ENCODE assay signal across 9 mouse cellular contexts in the genomic region with DNA sequence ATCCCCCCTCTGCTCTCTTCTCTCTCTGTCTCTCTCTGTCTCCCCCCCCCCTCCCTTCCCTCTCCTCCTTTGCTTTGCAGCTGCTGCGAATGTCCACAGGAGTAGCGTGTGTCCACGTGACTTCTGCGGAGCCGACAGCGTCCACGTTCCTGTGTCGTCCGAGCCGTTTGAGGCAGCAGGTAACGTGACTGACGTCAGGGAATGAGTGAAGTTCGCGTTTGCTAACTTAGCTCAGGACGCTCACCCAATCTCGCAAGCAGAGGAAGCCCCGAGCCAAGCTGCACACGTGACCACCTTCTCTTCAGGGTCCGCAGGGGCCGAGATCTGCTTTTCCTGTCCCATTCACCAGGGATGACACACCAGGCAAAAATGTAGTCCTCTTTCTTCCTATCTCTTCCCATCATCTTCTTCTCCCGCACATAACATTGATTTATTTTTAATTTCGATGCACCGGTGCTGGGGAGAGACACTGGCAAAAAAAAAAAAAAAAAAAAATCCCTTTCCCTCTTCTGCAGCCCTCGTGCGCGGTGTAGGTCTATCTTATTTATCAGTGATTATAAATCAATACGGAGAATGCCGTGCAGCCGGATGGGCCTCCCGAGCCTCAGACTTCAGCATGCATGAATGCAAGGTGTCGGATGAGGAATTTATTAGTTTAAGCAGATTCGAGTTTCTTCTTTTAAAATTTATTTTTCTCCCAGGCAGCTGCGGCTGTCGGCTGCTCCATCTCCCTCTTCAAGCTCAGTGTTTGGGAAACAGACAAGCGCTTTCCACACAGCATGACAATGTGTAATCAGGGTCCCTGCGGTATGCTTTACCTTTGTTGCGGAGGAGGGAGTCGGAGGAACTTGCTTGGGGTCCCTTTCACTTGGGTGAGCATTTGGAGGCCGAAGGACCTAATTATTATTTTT.
DNase-seq lines count a peak whose midpoint lies in the region; ATAC-seq lines count a peak whose summit lies in the region.
"Had no signal": no experiment of that assay in that cellular context is flagged by ENCODE, and none has a peak within 500 bp of the region (broad histone marks: within the 10 kb centered on the region; RNA-seq: fewer than 3 reads in every experiment).

No protein-coding gene starts in this region.

- ATAC-seq in stomach, embryonic 16.5 days (ENCODE audit: insufficient read depth, low FRiP score) = 0 out of 2 replicates have a peak, but pooled peaks have one; percentile 42
- ATAC-seq: Patski had no signal

- peak; percentile 78 for DNase-seq in heart, embryonic 10.5 days (ENCODE audit: low spot score)
- DNase-seq in heart, postnatal 25 days (ENCODE audit: low spot score) = no peak
- peak; percentile 15 for DNase-seq in thymus, postnatal 4 days
- DNase-seq in thymus, postnatal 25 days = no peak
- DNase-seq in hindbrain, embryonic 10.5 days (ENCODE audit: low spot score) = peak; percentile 57
- DNase-seq in mesoderm, embryonic 11.5 days (ENCODE audit: low read depth, low spot score) = peak; percentile 65
- DNase-seq in urinary bladder, postnatal 14 days (ENCODE audit: low spot score) = no peak

- no peaks in the 10 kb centered on the region for H3K36me3 ChIP-seq in heart, embryonic 10.5 days
- H3K36me3 ChIP-seq in hindbrain, embryonic 10.5 days = no peaks in the 10 kb centered on the region
- no peaks in the 10 kb centered on the region for H3K36me3 ChIP-seq in stomach, embryonic 16.5 days (ENCODE audit: control insufficient read depth, insufficient read depth, low read length)

- H3K4me3 ChIP-seq in heart, embryonic 10.5 days = peak overlapping the region; percentile 64
- peak overlapping the region; percentile 59 for H3K4me3 ChIP-seq in hindbrain, embryonic 10.5 days
- peak overlapping the region; percentile 53 for H3K4me3 ChIP-seq in stomach, embryonic 16.5 days (replicated peaks; ENCODE audit: low read length)

- peaks cover 7% of the 10 kb centered on the region; the same call in 1 of the 2 replicates for H3K4me1 ChIP-seq in heart, embryonic 10.5 days
- peaks cover 58% of the 10 kb centered on the region for H3K4me1 ChIP-seq in hindbrain, embryonic 10.5 days (replicated peaks)
- peaks cover 9% of the 10 kb centered on the region; the same call in 1 of the 2 replicates for H3K4me1 ChIP-seq in stomach, embryonic 16.5 days (ENCODE audit: control insufficient read depth, insufficient read depth, low read length)

- intact Hi-C loops in heart, postnatal 25 days (cut with DNase I) = no loop called here

- peak overlapping the region; percentile 92 for H3K4me2 ChIP-seq in stomach, embryonic 16.5 days (ENCODE audit: low read depth, low read length)

- peaks cover 68% of the 10 kb centered on the region for H3K27me3 ChIP-seq in heart, embryonic 10.5 days (ENCODE audit: insufficient read depth, poor library complexity, severe bottlenecking)
- peaks cover 46% of the 10 kb centered on the region for H3K27me3 ChIP-seq in hindbrain, embryonic 10.5 days (ENCODE audit: insufficient read depth, poor library complexity, severe bottlenecking)
- H3K27me3 ChIP-seq in stomach, embryonic 16.5 days (ENCODE audit: control insufficient read depth, insufficient read depth, low read length) = peaks cover 11% of the 10 kb centered on the region

- no peaks in the 10 kb centered on the region for H3K9me3 ChIP-seq in heart, embryonic 10.5 days
- no peaks in the 10 kb centered on the region for H3K9me3 ChIP-seq in hindbrain, embryonic 10.5 days
- H3K9me3 ChIP-seq in stomach, embryonic 16.5 days (replicated peaks; ENCODE audit: control insufficient read depth, low read length) = no peaks in the 10 kb centered on the region

- no peak overlapping the region for H3K27ac ChIP-seq in heart, embryonic 10.5 days
- H3K27ac ChIP-seq in hindbrain, embryonic 10.5 days = peak overlapping the region; percentile 78
- no peak overlapping the region for H3K27ac ChIP-seq in stomach, embryonic 16.5 days (ENCODE audit: low read length)

- WGBS in heart, embryonic 10.5 days = under 1% methylated on average over 39 of the region's 39 CpGs
- WGBS in hindbrain, embryonic 10.5 days = under 1% methylated on average over 39 of the region's 39 CpGs
- WGBS in stomach, embryonic 16.5 days = under 1% methylated on average over 39 of the region's 39 CpGs

- peak overlapping the region; percentile 23 for H3K9ac ChIP-seq in stomach, embryonic 16.5 days (ENCODE audit: low read length)

Comparison
In these comparisons a context has a peak if more than half of its experiments do, and no peak if none do; other contexts are left out.
1. DNase-seq: peak in heart, embryonic 10.5 days (single experiment), thymus, postnatal 4 days (single experiment), hindbrain, embryonic 10.5 days (single experiment) and mesoderm, embryonic 11.5 days (single experiment); none in heart, postnatal 25 days (single experiment), thymus, postnatal 25 days (single experiment) and urinary bladder, postnatal 14 days (single experiment).
2. Peak in every context shown above with its lines, with median percentiles within 50 percentile points of each other: H3K4me3 ChIP-seq.